Mouse (Mus musculus) stomach, embryonic 14.5 days (tissue): Measurements from ENCODE around the gene Glipr2. TPM values are rescaled to one million over a fixed set of nuclear protein-coding genes. Genes with fewer than 3 reads are reported as not detected.

Experiments used
- ATAC-seq: fragments of 200-750 bp; cut with Nextera tagmentation; 2 replicates; pipeline ENCODE4 v1.8.0; 2017; ENCODE audit warnings: low read depth, moderate TSS enrichment; ENCODE audit not compliant: insufficient number of reproducible peaks, insufficient read depth, low FRiP score
- H3K27ac ChIP-seq: fragments of 300-500 bp; sonication (generic); 2 replicates; pipeline ENCODE4 v1.5.1; 2014; ENCODE audit warnings: mild to moderate bottlenecking, low read length, moderate library complexity, mixed read lengths
- H3K27me3 ChIP-seq: fragments of 300-500 bp; sonication (generic); 2 replicates; pipeline ENCODE4 v1.6.1; 2014; ENCODE audit warnings: low read length, control low read depth, mixed read lengths; ENCODE audit not compliant: control insufficient read depth, insufficient read depth
- H3K36me3 ChIP-seq: fragments of 300-500 bp; sonication (generic); 2 replicates; pipeline ENCODE4 v1.6.1; 2014; ENCODE audit warnings: mild to moderate bottlenecking, control low read depth, low read length, moderate library complexity, mixed read lengths; ENCODE audit not compliant: control insufficient read depth, insufficient read depth
- H3K4me1 ChIP-seq: fragments of 300-500 bp; sonication (generic); 2 replicates; pipeline ENCODE4 v1.6.1; 2014; ENCODE audit warnings: low read length, control low read depth, mixed read lengths; ENCODE audit not compliant: control insufficient read depth, insufficient read depth
- H3K4me2 ChIP-seq: fragments of 300-500 bp; sonication (generic); replicated peaks from 2 replicates; pipeline ENCODE4 v1.6.1; 2014; ENCODE audit warnings: low read depth, low read length, control low read depth
- H3K4me3 ChIP-seq: fragments of 300-500 bp; sonication (generic); 2 replicates; pipeline ENCODE4 v1.5.1; 2014; ENCODE audit warnings: low read depth, low read length, control low read depth
- H3K9ac ChIP-seq: fragments of 300-500 bp; sonication (generic); replicated peaks from 2 replicates; pipeline ENCODE4 v1.6.1; 2014; ENCODE audit warnings: low read depth, mild to moderate bottlenecking, control low read depth, low read length, moderate library complexity, mixed read lengths
- H3K9me3 ChIP-seq: fragments of 300-500 bp; sonication (generic); 2 replicates; pipeline ENCODE4 v1.6.1; 2016; ENCODE audit warnings: low read depth, low read length, control low read depth; ENCODE audit not compliant: control insufficient read depth
- WGBS: fragments of 180-500 bp; shearing (Covaris S2); extraction: QIAGEN DNeasy Blood & Tissue Kit; methylation state at CpG from one replicate; pipeline ENCODE4 v1.1.7; 2014; 5-methylcytosine and 5-hydroxymethylcytosine counted together
- polyA plus RNA-seq: library from polyadenylated mRNA; unstranded; fragments of >200 nt; fragmentation: Nextera tagmentation; extraction: Ambion mirVana; gene quantifications from 2 replicates; pipeline ENCODE4 v1.2.1, GENCODE M21; 2014

Glipr2 gene
- polyA plus RNA-seq, 1 experiment from 2014 or later, result 117 TPM

DNA sequence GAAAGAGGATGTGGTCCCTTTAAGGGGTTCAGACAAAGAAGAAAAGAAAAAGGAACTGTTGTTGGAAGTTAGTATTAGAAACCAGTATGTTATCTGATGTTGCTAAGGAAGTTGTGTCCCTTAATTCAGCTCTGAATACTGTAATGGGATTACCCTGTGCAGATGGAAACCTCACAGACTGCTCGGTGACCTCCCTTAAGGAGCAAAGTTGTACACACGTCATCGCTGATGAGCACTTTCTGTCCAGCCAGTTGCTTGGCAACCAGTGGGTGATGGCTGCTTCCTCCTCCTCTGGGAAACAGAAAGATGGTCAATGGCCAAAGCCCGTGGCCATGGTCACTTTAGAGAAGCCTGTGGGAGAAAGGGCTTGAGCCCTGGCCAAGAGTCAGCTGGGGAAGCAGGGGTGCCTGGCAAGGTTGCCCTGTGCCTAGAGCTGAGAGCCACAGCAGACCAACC lies 16.4 kb downstream of the Glipr2 start:
- ATAC-seq, result no peak
- 49% methylated on average over 4 of the region's 4 CpGs for WGBS
- H3K36me3 ChIP-seq, result no peaks in the 10 kb centered on the region; the same call in 1 of the 2 replicates
- no peaks in the 10 kb centered on the region for H3K27me3 ChIP-seq
- no peak overlapping the region for H3K9ac ChIP-seq
- H3K27ac ChIP-seq, result no peak overlapping the region
- H3K4me2 ChIP-seq, result no peak overlapping the region
- peaks cover 28% of the 10 kb centered on the region for H3K4me1 ChIP-seq
- H3K9me3 ChIP-seq, result no peaks in the 10 kb centered on the region
- no peak overlapping the region for H3K4me3 ChIP-seq

DNA sequence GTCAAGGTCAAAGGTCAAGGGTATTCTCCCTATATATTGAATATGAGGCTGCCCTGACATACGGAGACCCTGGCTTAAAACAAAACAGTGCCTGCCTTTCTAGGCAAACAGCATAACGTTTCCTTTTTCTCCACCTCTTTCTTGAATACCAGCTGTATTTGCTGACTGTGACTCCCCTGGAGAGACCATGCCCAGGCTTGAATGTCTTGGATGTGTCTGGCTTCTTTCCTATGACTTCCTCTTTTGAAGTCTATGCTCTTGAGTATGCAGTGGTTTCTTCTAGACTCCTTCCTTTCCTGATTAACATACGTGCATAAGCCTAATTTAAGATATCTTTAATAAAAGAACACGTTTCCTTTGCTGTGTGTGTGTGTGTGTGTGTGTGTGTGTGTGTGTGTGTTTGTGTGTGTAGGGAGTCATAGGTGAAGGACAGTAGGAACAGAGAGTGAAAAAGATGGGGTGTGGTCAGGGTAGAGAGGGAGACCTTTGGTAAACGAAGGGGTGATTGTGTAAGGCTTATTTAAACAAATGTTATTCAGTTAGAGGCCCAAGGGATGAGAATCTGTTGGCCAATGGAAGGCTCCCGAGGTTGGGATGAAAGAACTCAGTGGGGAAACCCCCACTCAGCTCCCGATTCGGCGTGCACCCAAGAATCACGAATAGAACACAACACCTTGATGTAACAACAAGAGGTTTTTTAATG lies 17.9 kb downstream of the Glipr2 start:
- no peak for ATAC-seq
- H3K4me1 ChIP-seq, result peaks cover 33% of the 10 kb centered on the region
- no peaks in the 10 kb centered on the region for H3K27me3 ChIP-seq
- no peak overlapping the region for H3K4me3 ChIP-seq
- 64% methylated on average over 10 of the region's 10 CpGs for WGBS
- H3K9ac ChIP-seq, result no peak overlapping the region
- H3K27ac ChIP-seq, result no peak overlapping the region
- no peaks in the 10 kb centered on the region for H3K9me3 ChIP-seq
- H3K36me3 ChIP-seq, result no peaks in the 10 kb centered on the region; the same call in 1 of the 2 replicates
- no peak overlapping the region for H3K4me2 ChIP-seq

GRCm38 (mm10) chr4:43976223-43976740 lies 19.1 kb downstream of the Glipr2 start:
- WGBS, result 80% methylated on average over 6 of the region's 6 CpGs

DNA sequence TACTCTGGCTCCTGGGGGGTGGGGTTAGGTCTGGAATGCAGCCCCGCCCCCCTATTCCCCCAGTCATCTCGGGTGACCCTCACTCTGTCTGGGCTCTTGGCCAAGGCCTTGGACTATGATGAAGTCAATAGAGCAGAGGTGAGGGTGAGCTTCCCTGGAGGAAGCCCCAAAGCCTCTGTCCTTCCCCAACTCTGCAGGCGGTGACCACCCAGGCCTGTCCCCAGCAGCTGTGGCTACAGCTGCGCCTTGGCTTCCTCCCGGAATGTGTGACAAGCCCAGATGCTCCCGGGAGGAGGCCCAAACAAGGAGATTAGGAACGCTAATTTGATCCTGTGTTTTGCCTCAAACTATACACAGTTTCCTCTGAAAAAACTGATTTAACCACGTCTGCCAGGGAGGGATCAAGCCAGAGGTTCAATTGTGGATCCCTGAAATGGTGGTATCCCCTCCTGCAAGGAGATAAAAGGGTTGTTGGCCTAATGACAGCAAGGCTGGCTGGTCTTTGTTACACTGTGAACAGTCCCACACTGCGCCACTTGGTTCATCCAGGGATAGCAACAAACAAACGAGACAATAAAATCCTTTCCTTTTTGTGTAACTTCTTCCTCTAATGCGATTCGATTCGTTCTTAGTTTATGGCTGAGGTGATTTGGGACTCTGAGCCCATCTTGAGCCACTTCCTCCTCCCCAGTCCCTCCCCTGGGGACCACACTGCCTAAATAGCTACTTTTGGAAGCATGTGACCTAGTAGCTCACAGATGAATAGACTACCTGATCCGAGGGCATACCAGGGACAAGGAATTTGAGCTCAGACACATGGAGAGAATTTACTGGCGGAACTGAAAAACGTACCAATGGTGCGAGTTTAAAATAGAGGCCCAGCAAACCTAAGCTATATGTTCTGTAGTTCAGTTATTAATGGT lies 21.6 kb downstream of the Glipr2 start:
- peak overlapping the region; percentile 74; the same call in 1 of the 2 replicates for H3K27ac ChIP-seq
- no peak overlapping the region for H3K4me2 ChIP-seq
- H3K9ac ChIP-seq, result no peak overlapping the region
- peak; percentile 75 for ATAC-seq
- H3K36me3 ChIP-seq, result no peaks in the 10 kb centered on the region
- no peak overlapping the region for H3K4me3 ChIP-seq
- peaks cover 19% of the 10 kb centered on the region for H3K4me1 ChIP-seq
- WGBS, result 33% methylated on average over 17 of the region's 17 CpGs
- H3K27me3 ChIP-seq, result no peaks in the 10 kb centered on the region
- no peaks in the 10 kb centered on the region for H3K9me3 ChIP-seq

More at GRCm38 (mm10) chr4:43976223-43976740, 19.1 kb downstream of the Glipr2 start:
- no peaks in the 10 kb centered on the region for H3K27me3 ChIP-seq
- ATAC-seq, result no peak
- no peaks in the 10 kb centered on the region for H3K9me3 ChIP-seq
- peaks cover 31% of the 10 kb centered on the region for H3K4me1 ChIP-seq
- no peak overlapping the region for H3K27ac ChIP-seq
- no peak overlapping the region for H3K9ac ChIP-seq
- no peak overlapping the region for H3K4me2 ChIP-seq
- no peak overlapping the region for H3K4me3 ChIP-seq
- H3K36me3 ChIP-seq, result no peaks in the 10 kb centered on the region

DNA sequence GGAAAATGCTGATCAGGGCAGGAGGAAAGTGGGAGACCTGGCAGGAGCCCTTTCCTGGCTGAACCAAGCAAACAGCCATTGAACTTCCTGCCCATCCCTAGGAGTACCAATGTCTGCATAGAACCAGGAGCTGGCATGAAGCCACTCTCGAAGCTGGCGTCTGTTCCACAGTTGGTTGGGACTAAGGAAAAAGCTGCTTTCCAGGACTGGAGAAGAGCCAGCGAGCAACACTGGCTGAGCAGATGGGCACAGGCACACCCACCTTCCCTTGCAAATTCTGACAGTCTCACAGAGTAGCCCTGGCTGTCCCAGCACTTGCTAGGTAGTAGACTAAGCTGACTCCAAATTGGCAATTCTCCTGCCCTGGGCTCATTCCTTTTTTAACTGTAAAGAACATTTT lies 22.5 kb downstream of the Glipr2 start:
- Histone ChIP-seq H3K27me3 (no peaks in the 10 kb centered on the region), H3K36me3 (no peaks in the 10 kb centered on the region), H3K9ac (no peak overlapping the region), H3K4me2 (no peak overlapping the region), H3K4me1 (peaks cover 19% of the 10 kb centered on the region), H3K9me3 (no peaks in the 10 kb centered on the region), H3K27ac (peak overlapping the region; percentile 74; the same call in 1 of the 2 replicates), H3K4me3 (no peak overlapping the region)
- no peak for ATAC-seq
- 86% methylated on average over 3 of the region's 3 CpGs for WGBS

- no peak overlapping the region for H3K4me3 ChIP-seq
- no peaks in the 10 kb centered on the region for H3K36me3 ChIP-seq
- no peaks in the 10 kb centered on the region for H3K9me3 ChIP-seq
- H3K9ac ChIP-seq, result no peak overlapping the region
- H3K27ac ChIP-seq, result no peak overlapping the region
- H3K27me3 ChIP-seq, result no peaks in the 10 kb centered on the region
- ATAC-seq, result no peak
- peaks cover 19% of the 10 kb centered on the region for H3K4me1 ChIP-seq
- 82% methylated on average over 4 of the region's 4 CpGs for WGBS
- H3K4me2 ChIP-seq, result no peak overlapping the region
These were observed 23.0 kb downstream of the Glipr2 start for GRCm38 (mm10) chr4:43980236-43980635.

DNA sequence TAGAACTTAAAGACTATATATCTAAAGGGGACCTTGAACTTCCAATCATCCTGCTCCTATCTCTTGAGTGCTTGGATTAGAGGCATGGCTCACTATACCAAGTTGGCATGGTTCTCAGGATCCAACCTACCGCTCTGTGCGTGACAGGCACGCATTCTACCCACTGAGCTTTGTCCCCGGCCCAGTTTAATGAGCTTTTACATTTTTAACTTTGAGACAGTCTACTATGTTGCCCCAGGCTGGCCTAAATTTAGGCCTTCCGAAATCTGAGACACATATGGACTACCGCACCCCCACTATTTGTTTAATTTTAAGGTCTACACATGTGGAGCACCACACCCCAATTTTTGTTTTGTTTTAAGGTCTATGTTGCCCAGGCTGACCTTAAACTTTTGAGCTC lies 23.6 kb downstream of the Glipr2 start:
- Histone ChIP-seq H3K4me3 (no peak overlapping the region), H3K27me3 (no peaks in the 10 kb centered on the region), H3K4me2 (no peak overlapping the region), H3K36me3 (no peaks in the 10 kb centered on the region), H3K9ac (no peak overlapping the region), H3K27ac (no peak overlapping the region), H3K4me1 (peaks cover 19% of the 10 kb centered on the region), H3K9me3 (no peaks in the 10 kb centered on the region)
- no peak for ATAC-seq
- WGBS, result 95% methylated on average over 6 of the region's 6 CpGs

DNA sequence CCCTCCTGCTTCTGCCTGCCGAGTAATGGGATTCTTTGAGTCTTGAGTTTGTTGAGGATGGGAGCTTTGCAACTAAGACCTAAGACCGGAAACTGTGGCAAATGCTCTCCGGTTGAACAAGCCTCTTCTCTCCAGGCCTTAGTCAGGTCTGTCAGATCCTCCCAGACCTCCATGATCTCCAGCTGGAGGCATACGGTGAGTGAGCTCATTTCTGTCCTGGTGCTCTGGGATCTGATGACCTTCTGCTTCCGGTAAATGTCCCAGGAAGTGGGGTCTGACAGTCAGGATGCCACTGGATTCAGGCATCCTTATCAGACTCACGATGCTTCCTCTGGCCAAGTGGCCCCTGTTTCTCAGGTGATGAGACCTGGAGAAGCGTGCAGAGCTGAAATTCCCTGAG lies 24.1 kb downstream of the Glipr2 start:
- 90% methylated on average over 7 of the region's 7 CpGs for WGBS
- peaks cover 19% of the 10 kb centered on the region for H3K4me1 ChIP-seq
- ATAC-seq, result no peak
- no peak overlapping the region for H3K9ac ChIP-seq
- H3K9me3 ChIP-seq, result no peaks in the 10 kb centered on the region
- H3K27ac ChIP-seq, result no peak overlapping the region
- H3K4me3 ChIP-seq, result no peak overlapping the region
- H3K4me2 ChIP-seq, result no peak overlapping the region
- no peaks in the 10 kb centered on the region for H3K36me3 ChIP-seq
- H3K27me3 ChIP-seq, result no peaks in the 10 kb centered on the region
